14 mouse cellular contexts compared by ENCODE assay signal in genomic region chr9:78501284-78501683, GRCm38 (mm10). TPM values are rescaled to one million over a fixed set of nuclear protein-coding genes. Genes with fewer than 3 reads are reported as not detected.
DNase-seq lines count a peak whose midpoint lies in the region; ATAC-seq lines count a peak whose summit lies in the region.
"Had no signal": no experiment of that assay in that cellular context is flagged by ENCODE, and none has a peak within 500 bp of the region (broad histone marks: within the 10 kb centered on the region; RNA-seq: fewer than 3 reads in every experiment).

No protein-coding gene starts in this region.

- no peak overlapping the region; the same call in 1 of the 2 replicates for H3K27ac ChIP-seq in hindbrain, embryonic 13.5 days
- H3K27ac ChIP-seq in hindbrain, embryonic 11.5 days (ENCODE audit: low read depth, low read length) = no peak overlapping the region
- no peak overlapping the region for H3K27ac ChIP-seq in neural tube, embryonic 12.5 days
- H3K27ac ChIP-seq in forebrain, embryonic 10.5 days = peak overlapping the region; percentile 93; the same call in 1 of the 2 replicates
- H3K27ac ChIP-seq: limb, embryonic 10.5 days; macrophage had no signal

- no peak overlapping the region for H3K4me2 ChIP-seq in hindbrain, embryonic 13.5 days
- H3K4me2 ChIP-seq in hindbrain, embryonic 11.5 days (replicated peaks; ENCODE audit: low read depth, low read length) = no peak overlapping the region
- H3K4me2 ChIP-seq in neural tube, embryonic 12.5 days (replicated peaks) = no peak overlapping the region
- H3K4me2 ChIP-seq: heart, embryonic 13.5 days had no signal

- no peaks in the 10 kb centered on the region for H3K9me3 ChIP-seq in hindbrain, embryonic 13.5 days
- no peaks in the 10 kb centered on the region for H3K9me3 ChIP-seq in hindbrain, embryonic 11.5 days (ENCODE audit: control insufficient read depth, low read length)
- no peaks in the 10 kb centered on the region for H3K9me3 ChIP-seq in neural tube, embryonic 12.5 days
- no peaks in the 10 kb centered on the region for H3K9me3 ChIP-seq in forebrain, embryonic 10.5 days
- H3K9me3 ChIP-seq: heart, embryonic 13.5 days; limb, embryonic 10.5 days had no signal

- H3K4me3 ChIP-seq in hindbrain, embryonic 13.5 days = no peak overlapping the region
- no peak overlapping the region for H3K4me3 ChIP-seq in hindbrain, embryonic 11.5 days (ENCODE audit: low read depth, low read length)
- no peak overlapping the region for H3K4me3 ChIP-seq in neural tube, embryonic 12.5 days
- no peak overlapping the region for H3K4me3 ChIP-seq in forebrain, embryonic 10.5 days
- H3K4me3 ChIP-seq: erythroblast, embryonic 14.5 days; heart, embryonic 13.5 days; limb, embryonic 10.5 days had no signal

- peaks cover 25% of the 10 kb centered on the region for H3K4me1 ChIP-seq in hindbrain, embryonic 13.5 days (replicated peaks)
- peaks cover 2% of the 10 kb centered on the region; the same call in 1 of the 2 replicates for H3K4me1 ChIP-seq in hindbrain, embryonic 11.5 days (replicated peaks; ENCODE audit: control insufficient read depth, insufficient read depth, low read length)
- peaks cover 19% of the 10 kb centered on the region for H3K4me1 ChIP-seq in neural tube, embryonic 12.5 days
- peaks cover 49% of the 10 kb centered on the region for H3K4me1 ChIP-seq in forebrain, embryonic 10.5 days

- 63% methylated on average over 4 of the region's 4 CpGs for WGBS in hindbrain, embryonic 13.5 days
- 79% methylated on average over 4 of the region's 4 CpGs for WGBS in hindbrain, embryonic 11.5 days
- 65% methylated on average over 4 of the region's 4 CpGs for WGBS in neural tube, embryonic 12.5 days
- 83% methylated on average over 4 of the region's 4 CpGs for WGBS in forebrain, embryonic 10.5 days

- peak; percentile 5; the same call in 1 of the 2 replicates for ATAC-seq in hindbrain, embryonic 13.5 days (ENCODE audit: low FRiP score)
- no peak; the same call in 1 of the 2 replicates for ATAC-seq in hindbrain, embryonic 11.5 days (ENCODE audit: low FRiP score)
- ATAC-seq in neural tube, embryonic 12.5 days (ENCODE audit: low FRiP score, low read depth) = peak; percentile 25; the same call in 1 of the 2 replicates
- ATAC-seq in megakaryocyte progenitor cell, adult 5-6 weeks (replicated peaks; ENCODE audit: poor library complexity) = peak; percentile 68
- no peak for ATAC-seq in inflammation-experienced regulatory T-cells, adult 6 months

- no peaks in the 10 kb centered on the region for H3K27me3 ChIP-seq in hindbrain, embryonic 13.5 days
- H3K27me3 ChIP-seq in hindbrain, embryonic 11.5 days (ENCODE audit: control insufficient read depth, insufficient read depth, low read length) = no peaks in the 10 kb centered on the region
- H3K27me3 ChIP-seq in neural tube, embryonic 12.5 days (replicated peaks) = no peaks in the 10 kb centered on the region
- no peaks in the 10 kb centered on the region for H3K27me3 ChIP-seq in forebrain, embryonic 10.5 days (ENCODE audit: poor library complexity, severe bottlenecking)
- H3K27me3 ChIP-seq: heart, embryonic 13.5 days had no signal

- no peak for DNase-seq in hindbrain, embryonic 11.5 days (ENCODE audit: low spot score)
- DNase-seq in neural tube, embryonic 10.5 days (ENCODE audit: extremely low spot score, low spot score) = no peak
- DNase-seq in forebrain, embryonic 10.5 days (ENCODE audit: extremely low spot score, low spot score) = no peak
- DNase-seq in adrenal gland, postnatal 10 days = no peak
- DNase-seq: cerebellum, postnatal 10 days; gastrocnemius, postnatal 10 days had no signal

- H3K9ac ChIP-seq in hindbrain, embryonic 13.5 days = no peak overlapping the region
- no peak overlapping the region for H3K9ac ChIP-seq in hindbrain, embryonic 11.5 days (ENCODE audit: low read depth, low read length)
- H3K9ac ChIP-seq in neural tube, embryonic 12.5 days = no peak overlapping the region
- H3K9ac ChIP-seq: heart, embryonic 13.5 days had no signal

- H3K36me3 ChIP-seq in hindbrain, embryonic 13.5 days = no peaks in the 10 kb centered on the region
- no peaks in the 10 kb centered on the region for H3K36me3 ChIP-seq in hindbrain, embryonic 11.5 days (ENCODE audit: control insufficient read depth, insufficient read depth, low read length)
- H3K36me3 ChIP-seq in neural tube, embryonic 12.5 days = no peaks in the 10 kb centered on the region
- no peaks in the 10 kb centered on the region for H3K36me3 ChIP-seq in forebrain, embryonic 10.5 days (replicated peaks)
- H3K36me3 ChIP-seq: heart, embryonic 13.5 days; limb, embryonic 10.5 days had no signal

RNA-seq across cellular contexts. Expression of gene Eef1a1, which starts 12.3 kb away (rescaled TPM):
- 3,538 and 3,562 TPM in 2 replicates for polyA plus RNA-seq in hindbrain, embryonic 13.5 days (2015; fragmentation: Nextera tagmentation; extraction: Ambion mirVana)
- polyA plus RNA-seq in hindbrain, embryonic 11.5 days (2014; fragmentation: Nextera tagmentation; extraction: Ambion mirVana) = 4,691 and 4,742 TPM in 2 replicates
- 3,212 and 3,225 TPM in 2 replicates for polyA plus RNA-seq in neural tube, embryonic 12.5 days (2016; fragmentation: Nextera tagmentation; extraction: Ambion mirVana)
- 3,994 and 4,016 TPM in 2 replicates for polyA plus RNA-seq in forebrain, embryonic 10.5 days (2016; fragmentation: Nextera tagmentation; extraction: Ambion mirVana)
- total RNA-seq in megakaryocyte progenitor cell, adult 5-6 weeks (2015) = 20,259 and 20,522 TPM in 2 replicates
- 11,199 and 11,450 TPM in 2 replicates for total RNA-seq in megakaryocyte progenitor cell, adult 5-6 weeks (2017)
- over 10,000 TPM in 2 of 3 experiments, 1,000 to 10,000 TPM in 1; 7,660 to 11,983 (median 10,337) TPM for polyA plus RNA-seq in inflammation-experienced regulatory T-cells, adult 6 months (2017; shearing (Covaris generic))
- 1,000 to 10,000 TPM; 6,172 to 6,732 TPM for total RNA-seq in adrenal gland, postnatal 10 days (2021)

RNA-seq across cellular contexts. Expression of gene Gm17324, which starts 52.7 kb away (rescaled TPM):
- 0.99 and 1.3 TPM in 2 replicates for polyA plus RNA-seq in hindbrain, embryonic 13.5 days (2015; fragmentation: Nextera tagmentation; extraction: Ambion mirVana)
- 0.28 and 0.48 TPM in 2 replicates for polyA plus RNA-seq in hindbrain, embryonic 11.5 days (2014; fragmentation: Nextera tagmentation; extraction: Ambion mirVana)
- 0.78 and 1.2 TPM in 2 replicates for polyA plus RNA-seq in neural tube, embryonic 12.5 days (2016; fragmentation: Nextera tagmentation; extraction: Ambion mirVana)
- polyA plus RNA-seq in forebrain, embryonic 10.5 days (2016; fragmentation: Nextera tagmentation; extraction: Ambion mirVana) = 0.58 and 0.88 TPM in 2 replicates
- total RNA-seq in megakaryocyte progenitor cell, adult 5-6 weeks (2015) = not detected in 2 replicates
- total RNA-seq in megakaryocyte progenitor cell, adult 5-6 weeks (2017) = not detected in 2 replicates
- under 1 TPM in 1 of 3 experiments, not detected in 2; 0.40 TPM for polyA plus RNA-seq in inflammation-experienced regulatory T-cells, adult 6 months (2017; shearing (Covaris generic))
- under 1 TPM in 1 of 2 experiments, not detected in 1; 0.60 TPM for total RNA-seq in adrenal gland, postnatal 10 days (2021)
- total RNA-seq: gastrocnemius, postnatal 10 days had no signal
- polyA plus RNA-seq: macrophage had no signal

RNA-seq across cellular contexts. Expression of gene Mto1, which starts 53.3 kb away (rescaled TPM):
- polyA plus RNA-seq in hindbrain, embryonic 13.5 days (2015; fragmentation: Nextera tagmentation; extraction: Ambion mirVana) = 27.3 and 28.8 TPM in 2 replicates
- polyA plus RNA-seq in hindbrain, embryonic 11.5 days (2014; fragmentation: Nextera tagmentation; extraction: Ambion mirVana) = 26.1 and 26.7 TPM in 2 replicates
- 25.6 and 26.5 TPM in 2 replicates for polyA plus RNA-seq in neural tube, embryonic 12.5 days (2016; fragmentation: Nextera tagmentation; extraction: Ambion mirVana)
- 23.5 and 26.1 TPM in 2 replicates for polyA plus RNA-seq in forebrain, embryonic 10.5 days (2016; fragmentation: Nextera tagmentation; extraction: Ambion mirVana)
- total RNA-seq in megakaryocyte progenitor cell, adult 5-6 weeks (2015) = 24.5 and 38.6 TPM in 2 replicates
- total RNA-seq in megakaryocyte progenitor cell, adult 5-6 weeks (2017) = 27.1 and 44.0 TPM in 2 replicates
- polyA plus RNA-seq in inflammation-experienced regulatory T-cells, adult 6 months (2017; shearing (Covaris generic)) = 10 to 100 TPM; 12.8 to 19.9 (median 16.0) TPM
- total RNA-seq in adrenal gland, postnatal 10 days (2021) = 10 to 100 TPM; 23.6 to 29.8 TPM

RNA-seq across cellular contexts. Expression of gene Cgas, which starts 58.2 kb away (rescaled TPM):
- 0.71 and 0.74 TPM in 2 replicates for polyA plus RNA-seq in hindbrain, embryonic 13.5 days (2015; fragmentation: Nextera tagmentation; extraction: Ambion mirVana)
- polyA plus RNA-seq in hindbrain, embryonic 11.5 days (2014; fragmentation: Nextera tagmentation; extraction: Ambion mirVana) = 0.35 and 0.79 TPM in 2 replicates
- polyA plus RNA-seq in neural tube, embryonic 12.5 days (2016; fragmentation: Nextera tagmentation; extraction: Ambion mirVana) = 0.73 and 1.3 TPM in 2 replicates
- polyA plus RNA-seq in forebrain, embryonic 10.5 days (2016; fragmentation: Nextera tagmentation; extraction: Ambion mirVana) = 0.27 and 0.32 TPM in 2 replicates
- total RNA-seq in megakaryocyte progenitor cell, adult 5-6 weeks (2015) = 21.4 and 23.4 TPM in 2 replicates
- 13.7 and 20.4 TPM in 2 replicates for total RNA-seq in megakaryocyte progenitor cell, adult 5-6 weeks (2017)
- polyA plus RNA-seq in inflammation-experienced regulatory T-cells, adult 6 months (2017; shearing (Covaris generic)) = 1 to 10 TPM; 2.4 to 4.1 (median 2.5) TPM
- 1 to 10 TPM; 1.3 to 1.8 TPM for total RNA-seq in adrenal gland, postnatal 10 days (2021)

Comparison
In these comparisons a context has a peak if more than half of its experiments do, and no peak if none do; other contexts are left out.
1. ATAC-seq: peak in hindbrain, embryonic 13.5 days (single experiment), neural tube, embryonic 12.5 days (single experiment) and megakaryocyte progenitor cell, adult 5-6 weeks (single experiment); none in hindbrain, embryonic 11.5 days (single experiment) and inflammation-experienced regulatory T-cells, adult 6 months (single experiment).